Mouse (Mus musculus) erythroblast, embryonic 14.5 days (primary cell): ENCODE results near the gene Gm21897. TPM values are rescaled to one million over a fixed set of nuclear protein-coding genes. Genes with fewer than 3 reads are reported as not detected.

Source experiments
- H3K27me3 ChIP-seq: 2 replicates; pipeline ENCODE4 v1.6.1; 2012; ENCODE audit warnings: inconsistent platforms; ENCODE audit not compliant: control insufficient read depth
- H3K36me3 ChIP-seq: 2 replicates; pipeline ENCODE4 v1.6.1; 2012; ENCODE audit warnings: mild to moderate bottlenecking, inconsistent platforms; ENCODE audit not compliant: control insufficient read depth
- H3K4me1 ChIP-seq: 2 replicates; pipeline ENCODE4 v1.6.1; 2012; ENCODE audit warnings: inconsistent platforms; ENCODE audit not compliant: control insufficient read depth
- H3K4me3 ChIP-seq: replicated peaks from 2 replicates; pipeline ENCODE3; 2012; ENCODE audit warnings: moderate library complexity, mild to moderate bottlenecking, inconsistent platforms
- H3K9me3 ChIP-seq: 2 replicates; pipeline ENCODE4 v1.6.1; 2012; ENCODE audit warnings: low read length, inconsistent platforms, mixed read lengths; ENCODE audit not compliant: control insufficient read depth
- GATA1 ChIP-seq: IDR thresholded peaks from 2 replicates; pipeline ENCODE4 v1.6.1; 2012; ENCODE audit warnings: low read length, inconsistent platforms, mixed read lengths
- TAL1 ChIP-seq: IDR thresholded peaks from 3 replicates; pipeline ENCODE4 v1.6.1; 2012; ENCODE audit warnings: low read length, inconsistent platforms, mixed read lengths
- polyA plus RNA-seq: library from polyadenylated mRNA; stranded (reverse); fragments of >175 nt; gene quantifications from 2 replicates; pipeline ENCODE4 v1.2.3, GENCODE M21; 2012

Gene Gm21897
- polyA plus RNA-seq, 1 experiment = not detected

DNA sequence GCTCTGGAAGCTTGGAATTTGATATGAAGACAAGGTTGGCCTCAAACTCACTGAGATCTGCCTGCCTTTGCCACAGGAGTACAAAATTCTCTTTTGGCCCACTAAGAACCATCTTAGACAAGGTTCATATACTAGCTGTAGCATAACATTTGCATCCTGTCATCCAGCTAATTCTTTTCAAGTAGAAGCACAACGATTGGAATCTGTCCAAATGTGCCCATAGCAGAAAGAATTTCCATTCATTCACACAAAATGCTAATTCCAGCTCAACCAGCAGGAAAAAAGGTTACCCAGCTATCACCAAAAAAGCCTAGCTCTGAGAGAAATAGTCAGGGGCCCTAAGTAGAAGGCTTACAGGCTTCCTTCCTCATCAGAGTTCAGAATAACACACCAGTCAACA, 34.0 kb downstream of the Gm21897 start:
- H3K27me3 ChIP-seq = no peaks in the 10 kb centered on the region
- TF ChIP-seq TAL1 = no peak
- no peaks in the 10 kb centered on the region for H3K4me1 ChIP-seq
- H3K36me3 ChIP-seq = no peaks in the 10 kb centered on the region
- no peak overlapping the region for H3K4me3 ChIP-seq
- 0 out of 2 replicates have a peak, but pooled peaks cover 2% of the 10 kb centered on the region for H3K9me3 ChIP-seq

DNA sequence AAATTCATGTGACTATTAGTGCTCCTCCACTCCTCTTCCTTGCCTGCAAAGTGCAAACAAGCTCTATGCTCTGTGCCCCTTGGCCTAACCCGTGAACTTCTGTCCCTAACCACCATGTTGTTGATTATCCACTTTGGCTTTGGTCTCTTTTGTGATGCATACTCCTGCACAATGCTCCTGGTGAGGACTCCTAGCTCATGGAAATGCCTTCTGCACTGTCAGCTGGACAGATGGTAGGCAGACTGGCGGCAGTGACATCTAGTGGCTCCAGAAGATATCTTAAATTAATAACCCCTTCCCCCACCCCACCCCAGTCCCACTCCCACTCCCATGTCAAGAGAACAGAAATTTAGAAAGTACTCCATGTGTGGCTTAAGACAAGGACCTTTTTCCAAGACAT, 35.1 kb downstream of the Gm21897 start:
- 0 out of 2 replicates have a peak, but pooled peaks cover 2% of the 10 kb centered on the region for H3K9me3 ChIP-seq
- no peaks in the 10 kb centered on the region for H3K4me1 ChIP-seq
- no peaks in the 10 kb centered on the region for H3K36me3 ChIP-seq
- TF ChIP-seq GATA1 = no peak
- TF ChIP-seq TAL1 = no peak
- H3K27me3 ChIP-seq = no peaks in the 10 kb centered on the region
- no peak overlapping the region for H3K4me3 ChIP-seq

DNA sequence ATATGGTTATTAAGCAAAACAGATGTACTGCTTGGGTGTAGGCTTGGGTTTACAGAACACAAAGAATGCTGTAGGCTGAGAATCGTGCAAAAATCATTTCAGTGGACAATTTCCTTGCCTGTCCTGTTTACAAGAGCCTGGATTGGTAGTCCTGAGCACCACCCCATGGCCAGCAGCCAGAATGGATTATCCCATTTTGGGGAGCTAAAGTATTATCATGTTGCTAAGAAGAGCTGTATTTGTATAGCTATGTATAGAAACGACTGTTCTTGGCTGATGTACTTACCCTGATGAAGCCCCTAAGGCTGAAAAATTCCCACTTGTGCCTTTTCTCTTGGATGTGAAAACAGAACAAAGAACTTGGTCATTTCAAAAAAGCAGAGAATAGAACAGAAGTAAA, 37.6 kb downstream of the Gm21897 start:
- no peaks in the 10 kb centered on the region for H3K4me1 ChIP-seq
- H3K36me3 ChIP-seq = no peaks in the 10 kb centered on the region
- H3K9me3 ChIP-seq = 0 out of 2 replicates have a peak, but pooled peaks cover 2% of the 10 kb centered on the region
- no peak overlapping the region for H3K4me3 ChIP-seq
- H3K27me3 ChIP-seq = no peaks in the 10 kb centered on the region
- TF ChIP-seq GATA1 (no peak), TAL1 (no peak)

DNA sequence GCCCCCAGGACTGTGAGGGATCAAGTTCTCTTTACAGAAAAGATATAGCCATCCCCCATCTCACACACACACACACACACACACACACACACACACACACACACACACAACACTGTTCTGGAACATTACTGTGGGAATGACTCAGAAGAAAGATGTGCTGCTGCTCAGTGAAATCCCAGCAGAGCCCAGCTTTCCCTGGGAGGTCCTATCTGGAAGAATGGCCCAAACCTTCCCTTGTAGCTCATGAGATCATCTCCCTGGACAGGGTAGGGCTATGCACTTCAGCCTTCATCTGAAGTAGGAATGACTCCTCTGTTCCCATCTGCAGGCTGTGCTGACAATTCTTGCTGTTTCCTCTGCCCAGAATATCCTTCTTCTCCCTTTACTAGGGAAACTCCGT, 38.1 kb downstream of the Gm21897 start:
- Histone ChIP-seq H3K4me1 (no peaks in the 10 kb centered on the region), H3K4me3 (no peak overlapping the region), H3K27me3 (no peaks in the 10 kb centered on the region), H3K36me3 (no peaks in the 10 kb centered on the region), H3K9me3 (0 out of 2 replicates have a peak, but pooled peaks cover 2% of the 10 kb centered on the region)
- no peak for TF ChIP-seq TAL1
- no peak for TF ChIP-seq GATA1

DNA sequence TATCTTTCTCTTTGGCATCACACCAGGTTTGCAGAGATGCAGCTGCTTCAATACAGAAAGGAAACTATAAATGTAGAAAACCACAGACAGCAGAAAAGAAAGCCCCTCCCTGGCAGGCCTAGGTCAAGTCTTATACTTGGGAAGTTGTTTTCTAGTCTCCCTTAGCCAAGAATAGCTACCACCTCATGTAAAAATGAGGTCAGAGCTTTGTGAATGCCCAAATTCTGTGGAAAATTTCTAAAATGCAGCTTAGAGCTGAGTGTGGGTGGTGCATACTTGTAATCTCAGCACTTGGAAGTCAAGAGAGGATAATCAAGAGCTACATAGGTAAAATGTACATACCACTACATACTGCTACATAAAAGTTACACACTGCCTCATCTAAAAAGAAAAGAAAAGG, 40.5 kb downstream of the Gm21897 start:
- Histone ChIP-seq H3K27me3 (no peaks in the 10 kb centered on the region), H3K4me1 (no peaks in the 10 kb centered on the region), H3K4me3 (no peak overlapping the region), H3K36me3 (no peaks in the 10 kb centered on the region), H3K9me3 (no peaks in the 10 kb centered on the region)
- no peak for TF ChIP-seq GATA1
- no peak for TF ChIP-seq TAL1

DNA sequence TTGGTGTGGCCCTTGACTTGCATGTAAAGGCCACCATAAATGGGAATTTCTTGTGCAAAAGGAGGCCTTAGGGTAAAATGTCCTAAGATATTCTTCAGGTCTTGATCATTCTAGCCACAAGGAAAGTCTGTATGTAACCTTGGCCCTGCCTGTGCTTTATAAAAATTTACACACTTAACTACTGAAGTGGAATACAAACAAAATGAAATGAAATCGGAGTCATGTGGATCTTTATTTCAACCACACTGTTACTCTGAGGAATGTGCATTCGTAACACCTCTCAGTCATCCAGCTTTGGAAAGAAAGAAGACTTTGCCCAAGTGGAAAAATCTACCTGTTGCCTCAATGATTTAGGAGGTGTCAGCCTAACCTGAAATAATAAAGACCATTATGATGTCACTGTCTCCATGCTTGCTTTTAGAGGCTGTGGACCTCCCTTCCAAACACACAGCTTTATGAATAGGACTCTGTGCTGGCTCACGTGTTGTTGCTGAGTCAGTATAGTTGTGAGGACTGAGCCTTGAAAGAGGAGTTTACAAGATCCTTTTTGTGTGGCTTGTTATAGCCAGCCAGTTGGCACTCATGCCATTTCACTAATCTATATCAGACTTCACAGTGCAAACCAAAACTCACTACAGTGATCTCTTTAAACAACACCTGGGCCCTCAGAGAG, 42.0 kb downstream of the Gm21897 start:
- Histone ChIP-seq H3K9me3 (no peaks in the 10 kb centered on the region), H3K36me3 (no peaks in the 10 kb centered on the region), H3K4me1 (no peaks in the 10 kb centered on the region), H3K27me3 (no peaks in the 10 kb centered on the region), H3K4me3 (no peak overlapping the region)
- no peak for TF ChIP-seq GATA1
- no peak for TF ChIP-seq TAL1

DNA sequence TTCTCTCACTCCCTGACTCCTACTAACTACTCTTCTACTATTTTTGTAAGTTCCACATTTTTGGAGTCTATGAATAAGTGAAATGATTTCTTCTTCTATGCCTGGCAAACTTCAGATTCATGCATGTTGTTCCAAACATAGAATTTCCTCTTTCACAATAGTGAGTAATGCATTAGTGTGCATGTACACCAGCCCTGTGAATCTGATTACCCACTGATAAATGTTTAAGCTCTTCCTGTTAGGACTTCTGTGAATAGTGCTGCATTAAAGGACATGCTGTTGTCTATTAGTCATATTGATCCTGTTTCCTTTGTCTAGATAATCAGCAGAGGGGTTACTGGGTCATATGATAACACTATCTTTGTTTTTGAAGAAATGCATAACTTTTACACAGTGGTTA, 43.6 kb downstream of the Gm21897 start:
- no peak overlapping the region for H3K4me3 ChIP-seq
- H3K36me3 ChIP-seq = no peaks in the 10 kb centered on the region
- H3K27me3 ChIP-seq = no peaks in the 10 kb centered on the region
- TF ChIP-seq TAL1 (no peak), GATA1 (no peak)
- no peaks in the 10 kb centered on the region for H3K9me3 ChIP-seq
- no peaks in the 10 kb centered on the region for H3K4me1 ChIP-seq
